Mouse (Mus musculus): ENCODE data around the gene Chrng.

The Chrng gene

GRCm38 (mm10) chr1:87252040-87252609 is 47.7 kb downstream of the Chrng start:
- in situ Hi-C loops (cut with MboI, MseI), result no loop called here

- in situ Hi-C loops (cut with MboI, MseI), result no loop called here
These were observed 50.7 kb downstream of the Chrng start for GRCm38 (mm10) chr1:87255173-87255572.

GRCm38 (mm10) chr1:87257691-87258090 is 53.2 kb downstream of the Chrng start:
- in situ Hi-C loops (cut with MboI, MseI), result no loop called here

- in situ Hi-C loops (cut with MboI, MseI), result no loop called here
These were observed 54.0 kb downstream of the Chrng start for GRCm38 (mm10) chr1:87258484-87258883.

- in situ Hi-C loops (cut with MboI, MseI), result no loop called here
These were observed 54.9 kb downstream of the Chrng start for GRCm38 (mm10) chr1:87259316-87259715.

Measured in T-helper 2 cell (primary cell).